Mouse (Mus musculus): ENCODE measurements around the gene Pfn5.
"Not testable (repeated sequence)": the region's sequence is repeated elsewhere in the genome, so short reads cannot be mapped to it uniquely, and the experiment has no call there.

Gene Pfn5

DNA sequence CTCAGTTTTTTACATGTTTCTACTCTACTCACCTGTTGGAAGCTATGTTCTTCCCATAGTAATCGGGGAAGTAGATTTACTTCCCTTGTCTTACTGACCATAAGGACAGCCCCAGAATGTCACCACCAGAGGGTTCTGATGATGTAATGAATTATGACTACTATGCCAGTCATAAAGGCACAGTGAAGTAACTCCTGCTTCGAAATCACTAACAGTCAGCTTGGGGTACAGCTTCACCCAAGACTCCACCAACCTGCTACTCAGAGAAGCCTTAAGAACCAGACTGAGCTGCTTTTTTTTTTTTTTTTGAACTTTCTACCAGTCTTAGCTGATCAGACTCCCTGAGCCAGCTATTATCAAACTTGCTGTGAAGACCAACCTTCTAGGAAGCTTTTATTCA lies at the start of gene Pfn5, which contains the start of gene Asb12:
Gene Pfn5, plus strand, starts transcription at position 218 of the 400 bp plus-strand sequence.
Gene Asb12, minus strand, starts transcription at position 101 of the 400 bp plus-strand sequence.
- no peak for DNase-seq

GRCm38 (mm10) chrX:95523883-95524282 lies 34.0 kb upstream of the Pfn5 start:
- no peak for DNase-seq

DNA sequence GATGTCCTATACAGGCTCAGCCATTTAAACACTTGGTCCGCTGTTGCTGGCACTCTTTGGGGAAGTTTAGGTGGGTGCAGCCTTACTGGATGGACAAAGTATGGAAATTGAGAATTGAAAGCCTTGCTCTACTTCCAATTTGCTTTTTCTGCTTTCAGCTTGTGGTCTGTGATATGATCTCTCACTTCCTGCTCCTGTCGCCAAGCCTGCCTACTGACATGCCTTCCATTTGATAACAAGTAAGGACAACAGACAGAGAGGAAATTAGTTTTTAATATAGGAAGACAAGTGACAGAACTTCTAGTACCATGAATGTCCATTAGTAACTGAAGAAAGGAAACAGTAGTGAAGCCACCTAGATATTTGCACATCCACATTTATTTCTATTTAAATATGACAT lies 32.7 kb upstream of the Pfn5 start:
- DNase-seq = no peak

GRCm38 (mm10) chrX:95535493-95535892 lies 22.4 kb upstream of the Pfn5 start:
- not testable (repeated sequence) for DNase-seq

DNA sequence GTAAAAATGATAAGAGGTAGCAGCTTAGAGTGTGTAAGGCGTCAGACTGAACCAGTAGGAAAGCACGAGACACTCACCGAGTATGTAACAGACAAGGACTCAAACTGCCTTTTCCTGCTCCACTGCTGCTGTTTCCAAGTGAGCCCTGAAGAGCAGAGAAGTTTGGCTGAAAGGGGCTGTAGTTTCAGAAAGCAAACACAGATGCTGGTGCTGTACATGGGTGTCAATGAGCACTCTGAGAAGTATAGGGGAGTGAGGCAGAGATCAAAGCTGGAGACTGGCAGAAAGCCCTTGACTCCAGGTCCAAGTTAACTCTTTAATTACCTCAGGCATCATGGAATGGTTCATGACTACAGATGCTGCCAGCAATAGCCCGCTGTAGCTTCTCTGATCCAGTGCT lies 3.6 kb upstream of the Pfn5 start:
- DNase-seq = no peak

DNA sequence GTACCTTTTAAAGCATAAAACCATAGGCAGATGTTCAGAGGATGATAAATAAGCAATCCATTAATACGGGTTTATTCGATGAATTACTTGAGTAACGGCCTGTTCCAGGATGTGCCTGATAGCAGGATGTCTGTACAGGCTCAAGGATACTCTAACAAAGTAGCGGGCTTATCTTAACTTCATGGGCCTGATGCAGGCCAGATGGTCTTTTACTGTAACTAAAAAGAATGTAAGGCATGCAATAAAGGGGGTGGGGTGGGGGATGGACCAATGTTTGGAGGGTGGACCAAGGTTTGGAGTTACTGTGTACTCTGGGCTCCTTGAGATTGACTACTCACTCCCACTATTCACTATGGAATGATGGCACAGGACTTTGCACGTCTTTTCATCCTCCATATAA lies 42.7 kb downstream of the Pfn5 start:
- DNase-seq = peak; percentile 1 to 2
